In the genomic region with DNA sequence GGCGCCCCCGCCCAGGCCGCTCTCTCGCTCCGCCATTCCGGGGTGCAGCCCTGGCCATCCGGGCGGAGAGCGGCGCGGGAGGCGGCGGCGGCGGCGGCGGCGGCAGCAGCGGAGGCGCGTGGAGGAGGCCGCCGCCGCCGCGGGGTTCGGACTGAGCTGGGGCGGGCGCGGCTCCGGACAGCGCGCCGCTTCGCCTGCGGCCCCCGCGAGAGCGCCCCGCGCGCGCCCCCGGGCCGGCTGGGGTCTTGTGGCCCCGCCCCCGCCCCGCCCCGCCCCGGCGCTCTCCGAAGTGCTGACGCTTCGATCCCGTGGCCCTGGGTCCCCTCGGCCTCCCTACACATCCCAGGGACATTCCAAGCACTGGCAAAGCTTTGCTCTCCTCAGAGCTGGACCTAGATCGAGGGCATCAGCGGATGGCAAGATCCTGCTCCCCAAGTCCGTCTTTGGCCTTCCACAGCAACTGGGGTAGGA, we compare ENCODE assay signal across 8 mouse cellular contexts. TPM values are rescaled to one million over a fixed set of nuclear protein-coding genes. Genes with fewer than 3 reads are reported as not detected.
A peak's percentile ranks its signal among the peaks of the same experiment; 100 is the strongest.
DNase-seq lines count a peak whose midpoint lies in the region; ATAC-seq and TF ChIP-seq lines count a peak whose summit lies in the region.

Gene Mapk8ip1, minus strand, starts transcription at position 173 of the 471 bp plus-strand sequence.

- H3K36me3 ChIP-seq in C2C12 (ENCODE audit: control insufficient read depth, insufficient read depth), result no peaks in the 10 kb centered on the region

- no peak for ATAC-seq in CD4-positive, CD25-positive, alpha-beta regulatory T cell, adult 4 months

- H3K4me1 ChIP-seq in brown adipose tissue, adult 24 weeks (ENCODE audit: control insufficient read depth, insufficient read depth, insufficient read length, low read length), result no peaks in the 10 kb centered on the region; the same call in 1 of the 2 replicates

- intact Hi-C loops in gastrocnemius, postnatal 14 days (cut with DNase I; ENCODE audit: low total_unique reads), result no loop called here
- intact Hi-C loops in gastrocnemius, postnatal 36 days (cut with DNase I), result no loop called here
- intact Hi-C loops in left cerebral cortex, postnatal 36 days (cut with DNase I), result no loop called here

- H3ac ChIP-seq in C2C12 (ENCODE audit: control insufficient read depth, insufficient read length, low read depth), result no peak within 1 kb of the TSS

- peaks cover 24% of the 10 kb centered on the region for H3K27me3 ChIP-seq in C2C12 (ENCODE audit: control insufficient read depth, insufficient read depth, insufficient read length)

- TF ChIP-seq CTCF in C2C12 (IDR thresholded peaks at IDR 0.05; ENCODE audit: control insufficient read depth, insufficient read depth, insufficient read length), result no peak

- DNase-seq in gastrocnemius, postnatal 14 days, result no peak
- no peak for DNase-seq in gastrocnemius, postnatal 36 days
- DNase-seq in gonadal fat pad, adult 2 months (ENCODE audit: low read depth), result no peak
- DNase-seq in left cerebral cortex, postnatal 36 days (ENCODE audit: low spot score in 2 of 2), result no peak
- DNase-seq in neural tube, embryonic 10.5 days (ENCODE audit: extremely low spot score, low spot score), result peak; percentile 52

- no peaks in the 10 kb centered on the region for H3K79me3 ChIP-seq in C2C12 (ENCODE audit: low read depth)

- H3K27ac ChIP-seq in brown adipose tissue, adult 24 weeks (replicated peaks; ENCODE audit: low read depth, low read length), result no peak within 1 kb of the TSS

- no peaks in the 10 kb centered on the region for H3K79me2 ChIP-seq in C2C12 (ENCODE audit: control insufficient read depth, insufficient read depth)

- H3K4me3 ChIP-seq in C2C12 (ENCODE audit: insufficient read depth, poor library complexity, severe bottlenecking), result no peak within 1 kb of the TSS
- H3K4me3 ChIP-seq in brown adipose tissue, adult 24 weeks (ENCODE audit: insufficient read depth, low read depth, low read length), result peak within 1 kb of the TSS; percentile 52

TF ChIP-seq in C2C12, 6 proteins besides CTCF, POLR2A, EP300 and RAD21:
- no peak for TF ChIP-seq FOSL1 (IDR thresholded peaks at IDR 0.05; ENCODE audit: insufficient read depth, low read length, poor library complexity, severe bottlenecking)
- no peak for TF ChIP-seq MAX (IDR thresholded peaks at IDR 0.05)
- TF ChIP-seq MYOG (IDR thresholded peaks at IDR 0.05; ENCODE audit: control insufficient read depth, extremely low read depth, insufficient read length), result no peak
- no peak for TF ChIP-seq MYOD1 (IDR thresholded peaks at IDR 0.05; ENCODE audit: control insufficient read depth, insufficient read length, low read depth)
- no peak for TF ChIP-seq USF1 (IDR thresholded peaks at IDR 0.05; ENCODE audit: low read depth)
- no peak for TF ChIP-seq CEBPB (IDR thresholded peaks at IDR 0.05; ENCODE audit: low read depth)

RNA-seq across cellular contexts. Expression of gene Mapk8ip1, which starts in this region (rescaled TPM):
- total RNA-seq in gastrocnemius, postnatal 14 days (2021), result 10 to 100 TPM; 13.6 to 24.3 TPM
- total RNA-seq in gastrocnemius, postnatal 36 days (2021), result 1 to 10 TPM; 6.9 to 7.2 TPM
- polyA plus RNA-seq in C2C12 (2012; fragmentation: generic; extraction: Trizol), result 18.8 TPM
- polyA plus RNA-seq in brown adipose tissue, adult 24 weeks (2012; ENCODE audit: insufficient read depth, insufficient read length, missing spikeins), result 9.4 and 9.6 TPM in 2 replicates
- polyA plus RNA-seq in gonadal fat pad, adult 2 months (2012; rRNA removed), result 13.6 and 18.1 TPM in 2 replicates
- 100 to 1,000 TPM; 344 to 389 TPM for total RNA-seq in left cerebral cortex, postnatal 36 days (2021)
- under 1 TPM; 0.35 to 0.68 TPM for polyA plus RNA-seq in CD4-positive, CD25-positive, alpha-beta regulatory T cell, adult 4 months (2017; shearing (Covaris generic))

Comparison
In these comparisons a context has a peak if more than half of its experiments do, and no peak if none do; other contexts are left out.
1. RNA of gene Mapk8ip1 (total RNA-seq): 344 to 389 TPM in left cerebral cortex, postnatal 36 days; 13.6 to 24.3 TPM in gastrocnemius, postnatal 14 days and 6.9 to 7.2 TPM in gastrocnemius, postnatal 36 days; every median in the first group is over 10 times any median in the second.